Mouse (Mus musculus): ENCODE results near the gene Eppin. TPM values are rescaled to one million over a fixed set of nuclear protein-coding genes. Genes with fewer than 3 reads are reported as not detected.
"Not testable (repeated sequence)": the region's sequence is repeated elsewhere in the genome, so short reads cannot be mapped to it uniquely, and the experiment has no call there.

Gene Eppin
- polyA plus RNA-seq, 1 experiment from 2014 or later, result not detected

DNA sequence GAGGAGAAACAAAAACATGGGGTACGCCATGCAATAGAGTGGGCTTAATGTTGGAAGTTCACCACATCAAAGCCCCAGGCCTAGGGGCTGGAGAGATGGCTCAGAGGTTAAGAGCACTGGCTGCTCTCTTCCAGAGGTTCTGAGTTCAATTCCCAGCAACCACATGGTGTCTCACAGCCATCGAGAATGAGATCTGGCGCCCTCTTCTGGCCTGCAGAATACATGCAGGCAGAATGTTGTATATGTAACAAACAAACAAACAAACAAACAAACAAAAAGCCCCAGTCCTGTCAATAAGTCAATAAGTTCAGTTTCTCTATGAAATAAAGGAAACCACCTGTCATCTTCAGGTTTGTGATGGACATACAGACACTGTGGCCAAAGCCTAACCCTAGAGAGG, 6.8 kb upstream of the Eppin start:
- Histone ChIP-seq H3K27me3 (no peaks in the 10 kb centered on the region), H3K9me3 (replicated peaks) (0 out of 2 replicates have a peak, but pooled peaks cover 4% of the 10 kb centered on the region), H3K27ac (no peak overlapping the region), H3K36me3 (no peaks in the 10 kb centered on the region), H3K4me2 (no peak overlapping the region), H3K4me1 (replicated peaks) (no peaks in the 10 kb centered on the region), H3K9ac (no peak overlapping the region), H3K4me3 (no peak overlapping the region)
- ATAC-seq (replicated peaks; ENCODE audit: insufficient number of reproducible peaks, insufficient read depth, low FRiP score, low read depth), result no peak
- WGBS, result 55% methylated on average over 3 of the region's 3 CpGs

DNA sequence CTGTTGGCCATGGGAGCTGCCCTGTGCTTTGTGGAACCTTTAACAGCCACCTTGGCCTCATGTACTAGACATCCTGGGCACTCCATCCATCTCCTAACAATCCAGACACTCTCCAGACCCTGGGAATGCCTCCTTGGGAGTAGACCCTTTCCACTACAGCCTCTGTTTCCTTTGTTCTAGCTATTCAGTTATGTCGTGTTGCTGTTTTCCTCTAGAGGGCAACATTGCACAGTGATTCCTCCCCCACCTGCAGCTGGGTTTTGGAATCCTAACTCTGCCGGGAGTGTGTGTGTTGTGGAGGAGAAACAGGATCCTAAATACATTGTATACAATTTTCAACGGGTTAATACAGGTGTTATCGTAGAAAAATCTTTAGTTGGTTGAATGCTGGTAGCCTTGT, 1.4 kb downstream of the Eppin start:
- ATAC-seq (replicated peaks; ENCODE audit: insufficient number of reproducible peaks, insufficient read depth, low FRiP score, low read depth), result no peak
- H3K4me2 ChIP-seq, result no peak overlapping the region
- WGBS, result 6% methylated on average over 4 of the region's 4 CpGs
- no peak overlapping the region for H3K9ac ChIP-seq
- H3K4me3 ChIP-seq, result no peak overlapping the region
- H3K36me3 ChIP-seq, result no peaks in the 10 kb centered on the region
- H3K4me1 ChIP-seq (replicated peaks), result no peaks in the 10 kb centered on the region
- no peaks in the 10 kb centered on the region for H3K9me3 ChIP-seq (replicated peaks)
- H3K27ac ChIP-seq, result no peak overlapping the region
- peaks cover 20% of the 10 kb centered on the region for H3K27me3 ChIP-seq

DNA sequence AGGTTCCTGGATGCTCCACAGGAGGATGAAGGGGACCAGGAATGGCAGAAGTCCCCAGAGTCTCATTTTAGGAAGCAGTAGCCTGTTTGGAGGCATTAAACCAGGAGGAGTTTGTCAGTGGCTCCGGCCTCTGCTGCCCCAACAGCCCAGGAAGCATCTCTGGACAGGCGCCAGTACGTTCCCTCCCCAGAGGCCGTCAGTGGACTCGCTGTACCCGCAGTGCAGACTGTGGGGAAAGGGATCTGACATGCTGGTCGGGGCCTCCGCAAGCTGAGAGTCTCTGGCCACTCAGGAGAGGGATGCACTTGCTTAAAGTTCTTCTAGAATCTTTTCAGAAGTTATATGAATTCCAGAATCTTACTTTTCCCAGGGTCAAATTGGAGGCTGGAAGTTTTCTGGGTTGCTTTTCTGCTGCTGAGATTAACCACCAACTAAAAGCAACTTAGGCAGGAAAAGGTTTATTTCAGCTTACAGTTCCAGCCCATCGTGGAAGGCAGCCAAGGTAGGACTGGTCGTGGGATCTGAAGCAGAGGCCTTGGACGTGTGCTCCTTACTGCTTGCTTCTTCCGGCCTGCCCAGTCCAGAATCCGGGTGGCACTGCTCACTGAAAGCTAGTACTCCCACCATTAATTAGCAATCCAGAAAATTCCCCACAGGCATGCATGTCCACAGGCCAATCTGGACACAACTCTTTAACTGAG, 8.2 kb downstream of the Eppin start, which contains the start of gene Wfdc6a:
Gene Wfdc6a, minus strand, starts transcription at position 423 of the 701 bp plus-strand sequence.
- H3K4me3 ChIP-seq; H3K4me1 ChIP-seq (replicated peaks); H3K4me2 ChIP-seq; H3K27ac ChIP-seq; ATAC-seq (replicated peaks; ENCODE audit: insufficient number of reproducible peaks, insufficient read depth, low FRiP score, low read depth); H3K9ac ChIP-seq; H3K36me3 ChIP-seq; H3K9me3 ChIP-seq (replicated peaks): not testable (repeated sequence)
- H3K27me3 ChIP-seq, result peaks cover 16% of the 10 kb centered on the region
- 44% methylated on average over 13 of the region's 13 CpGs for WGBS

DNA sequence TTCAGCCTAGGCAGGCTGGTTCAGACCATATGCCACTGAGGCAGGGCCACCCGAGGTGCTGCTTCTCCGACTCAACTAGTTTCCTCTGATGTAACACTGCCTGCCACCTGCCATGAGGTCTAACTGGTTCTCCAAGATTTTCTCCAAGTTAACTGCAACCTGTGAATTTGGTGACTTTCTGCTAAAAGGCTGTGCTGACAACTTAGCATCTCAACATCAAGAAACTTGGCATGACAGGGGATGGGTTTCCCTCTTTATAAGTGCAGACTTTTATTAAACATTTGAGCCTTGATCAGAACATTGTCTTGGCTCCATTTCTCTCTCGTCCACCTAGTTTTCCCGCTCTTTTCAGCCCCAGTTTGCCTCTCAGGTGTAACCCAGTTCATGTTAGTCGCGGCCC, 20.0 kb downstream of the Eppin start, which contains the start of gene Spint3:
Gene Spint3, minus strand, starts transcription at position 101 of the 400 bp plus-strand sequence.
- H3K9me3 ChIP-seq (replicated peaks); H3K27me3 ChIP-seq; H3K4me3 ChIP-seq; ATAC-seq (replicated peaks; ENCODE audit: insufficient number of reproducible peaks, insufficient read depth, low FRiP score, low read depth); H3K4me1 ChIP-seq (replicated peaks); H3K27ac ChIP-seq; H3K9ac ChIP-seq; H3K4me2 ChIP-seq; H3K36me3 ChIP-seq: not testable (repeated sequence)
- WGBS, result 76% methylated on average over 6 of the region's 6 CpGs

DNA sequence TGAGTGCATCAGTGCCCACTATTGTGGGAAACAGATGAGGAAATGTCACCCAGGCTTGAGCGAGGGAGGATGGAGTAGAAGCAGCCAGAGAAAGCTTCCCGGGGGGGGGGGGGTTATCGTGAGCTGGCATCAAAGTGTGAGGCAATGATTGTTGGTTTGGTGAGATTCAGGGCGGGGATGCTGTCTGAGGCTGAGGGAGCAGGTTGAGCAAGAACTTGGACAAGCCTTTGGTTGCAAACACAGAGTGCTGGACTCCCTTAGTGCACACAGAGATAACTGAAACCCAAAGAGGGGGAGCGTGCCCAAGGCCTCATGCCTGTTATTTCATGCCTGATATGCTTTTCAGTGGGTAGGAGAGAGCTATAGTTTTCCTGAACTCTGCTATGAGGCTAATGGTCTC, 25.9 kb downstream of the Eppin start:
- Histone ChIP-seq H3K4me2 (no peak overlapping the region), H3K9ac (no peak overlapping the region), H3K27me3 (peaks cover 28% of the 10 kb centered on the region), H3K36me3 (no peaks in the 10 kb centered on the region), H3K9me3 (replicated peaks) (no peaks in the 10 kb centered on the region), H3K27ac (no peak overlapping the region), H3K4me3 (no peak overlapping the region), H3K4me1 (replicated peaks) (peaks cover 16% of the 10 kb centered on the region)
- ATAC-seq (replicated peaks; ENCODE audit: insufficient number of reproducible peaks, insufficient read depth, low FRiP score, low read depth), result no peak
- 80% methylated on average over 5 of the region's 5 CpGs for WGBS

DNA sequence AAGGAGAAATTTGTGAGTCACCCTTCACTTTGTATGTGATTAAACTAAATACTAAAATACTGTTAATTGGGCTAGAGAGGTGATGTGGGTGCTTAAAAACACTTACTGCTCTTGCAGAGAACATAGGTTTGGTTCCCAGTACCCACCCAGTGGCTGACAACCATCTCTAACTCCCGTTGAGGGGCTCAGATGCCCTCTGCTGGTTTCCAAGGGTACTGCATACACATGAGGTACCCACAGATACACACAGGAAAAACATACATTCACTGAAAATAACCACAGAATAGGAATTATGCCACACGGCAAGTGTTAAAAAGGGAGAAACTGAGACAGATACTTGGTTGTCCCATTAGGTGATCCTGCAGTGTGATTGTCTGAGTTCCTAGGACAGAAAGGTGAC, 26.4 kb downstream of the Eppin start:
- Histone ChIP-seq H3K9ac (no peak overlapping the region), H3K4me1 (replicated peaks) (peaks cover 17% of the 10 kb centered on the region), H3K27ac (no peak overlapping the region), H3K4me2 (no peak overlapping the region), H3K9me3 (replicated peaks) (no peaks in the 10 kb centered on the region), H3K36me3 (no peaks in the 10 kb centered on the region), H3K27me3 (peaks cover 33% of the 10 kb centered on the region), H3K4me3 (no peak overlapping the region)
- 76% methylated on average over 2 of the region's 2 CpGs for WGBS
- ATAC-seq (replicated peaks; ENCODE audit: insufficient number of reproducible peaks, insufficient read depth, low FRiP score, low read depth), result no peak

DNA sequence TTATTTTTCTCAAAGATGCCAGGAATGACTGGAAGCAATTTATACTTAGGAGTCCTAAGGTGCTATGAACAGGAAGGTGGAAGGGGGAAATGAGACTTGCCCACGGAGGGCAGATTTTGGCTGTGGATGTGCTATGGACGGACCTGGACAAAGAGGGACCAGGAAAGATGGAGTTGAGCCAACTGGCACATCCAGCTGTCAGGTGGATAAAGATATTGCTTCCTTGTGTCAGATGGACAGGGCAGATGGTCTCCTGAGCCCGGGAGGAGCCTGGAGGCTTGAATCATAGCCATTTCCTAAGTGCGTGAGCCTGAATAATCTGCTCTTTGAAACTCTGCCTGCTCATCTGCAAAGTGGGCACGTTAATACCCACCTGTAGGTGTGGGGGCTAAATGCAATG, 29.0 kb downstream of the Eppin start:
- H3K27me3 ChIP-seq, result peaks cover 41% of the 10 kb centered on the region
- H3K9ac ChIP-seq, result no peak overlapping the region; the same call in 1 of the 2 replicates
- no peak for ATAC-seq (replicated peaks; ENCODE audit: insufficient number of reproducible peaks, insufficient read depth, low FRiP score, low read depth)
- no peaks in the 10 kb centered on the region for H3K9me3 ChIP-seq (replicated peaks)
- no peaks in the 10 kb centered on the region for H3K36me3 ChIP-seq
- H3K4me2 ChIP-seq, result peak overlapping the region; percentile 97; the same call in 1 of the 2 replicates
- 57% methylated on average over 5 of the region's 5 CpGs for WGBS
- peaks cover 17% of the 10 kb centered on the region for H3K4me1 ChIP-seq (replicated peaks)
- no peak overlapping the region for H3K27ac ChIP-seq
- H3K4me3 ChIP-seq, result no peak overlapping the region

DNA sequence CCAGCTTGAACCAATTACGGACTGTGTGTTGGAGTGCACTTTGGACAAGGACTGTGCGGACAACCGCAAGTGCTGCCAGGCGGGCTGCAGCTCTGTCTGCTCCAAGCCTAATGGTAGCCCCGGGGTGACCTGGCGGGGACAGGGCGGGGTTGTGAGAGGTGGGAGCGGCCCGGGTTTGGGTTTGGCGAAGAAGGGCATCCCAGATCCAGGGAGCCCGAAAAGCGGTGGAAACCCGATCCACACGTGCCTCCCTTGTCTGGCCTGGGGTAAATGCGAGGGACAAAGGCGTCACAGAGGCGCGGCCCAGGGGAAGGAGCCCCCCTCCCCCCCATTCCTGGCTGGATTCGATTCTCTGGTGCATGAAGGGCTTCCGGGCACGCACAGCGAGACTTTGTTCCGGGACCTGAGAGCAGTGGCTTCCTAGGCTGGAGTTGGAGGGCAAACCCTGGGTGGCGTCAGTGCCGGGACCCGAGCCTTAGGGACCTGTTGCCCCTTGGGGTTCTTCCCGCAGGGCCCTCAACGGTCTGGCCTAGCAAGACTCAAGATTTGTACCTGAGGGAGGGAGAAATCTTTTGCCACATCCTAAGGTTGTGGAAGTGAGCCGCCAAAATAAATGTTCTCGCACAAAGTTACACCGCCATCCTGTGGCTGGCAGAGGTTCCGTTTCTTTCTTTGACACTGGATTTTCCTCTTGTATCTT, 29.9 kb downstream of the Eppin start:
- 0 out of 2 replicates have a peak, but pooled peaks have one; percentile 23 for ATAC-seq (replicated peaks; ENCODE audit: insufficient number of reproducible peaks, insufficient read depth, low FRiP score, low read depth)
- Histone ChIP-seq H3K4me3 (peak overlapping the region; percentile 56), H3K9me3 (replicated peaks) (no peaks in the 10 kb centered on the region), H3K4me2 (peak overlapping the region; percentile 97), H3K27me3 (peaks cover 41% of the 10 kb centered on the region), H3K27ac (no peak overlapping the region), H3K4me1 (replicated peaks) (peaks cover 17% of the 10 kb centered on the region), H3K9ac (peak overlapping the region; percentile 59), H3K36me3 (no peaks in the 10 kb centered on the region)
- under 1% methylated on average over 32 of the region's 32 CpGs for WGBS

DNA sequence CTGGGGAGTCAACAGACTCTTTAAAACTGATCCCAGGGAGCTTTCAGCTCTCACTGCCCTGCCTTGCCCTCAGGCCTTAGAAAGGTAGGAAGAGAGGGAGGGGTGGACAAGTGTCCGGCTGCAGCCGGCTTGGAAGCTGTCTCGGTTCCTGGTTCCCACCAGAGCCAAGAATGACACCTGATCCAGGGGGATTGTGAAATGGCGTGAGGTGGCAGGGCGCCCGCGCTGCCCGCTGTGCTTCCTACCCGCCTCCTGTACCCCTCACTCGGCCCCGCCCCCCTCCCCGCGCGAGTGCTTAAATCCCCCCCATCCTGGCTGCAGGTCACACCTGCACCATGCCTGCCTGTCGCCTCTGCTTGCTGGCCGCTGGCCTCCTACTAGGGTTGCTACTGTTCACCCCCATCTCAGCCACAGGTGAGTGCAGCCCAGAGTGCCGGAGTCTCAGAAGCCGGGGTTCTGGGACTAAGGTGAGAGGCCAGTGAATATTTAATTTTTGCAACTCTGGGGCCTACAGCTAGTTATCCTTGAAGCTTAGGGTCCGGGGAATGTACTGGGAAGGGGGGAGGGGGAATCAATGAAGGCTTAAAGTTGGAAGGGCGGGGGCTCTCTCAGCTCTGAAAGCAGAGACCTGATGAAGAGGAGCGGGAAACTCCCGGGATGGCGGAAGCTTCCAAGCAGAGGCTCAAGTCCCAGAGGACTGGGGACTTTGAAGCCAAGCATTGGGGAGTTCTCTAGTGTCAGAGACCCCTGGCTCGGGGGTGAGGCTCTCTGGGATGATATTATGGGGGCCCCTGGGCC, 30.8 kb downstream of the Eppin start, which contains the start of gene Wfdc2:
Gene Wfdc2, plus strand, starts transcription at position 23 of the 798 bp plus-strand sequence.
- peak within 1 kb of the TSS; percentile 56 for H3K4me3 ChIP-seq
- H3K9me3 ChIP-seq (replicated peaks), result no peaks in the 10 kb centered on the region
- no peak within 1 kb of the TSS for H3K27ac ChIP-seq
- ATAC-seq (replicated peaks; ENCODE audit: insufficient number of reproducible peaks, insufficient read depth, low FRiP score, low read depth), result no peak
- 7% methylated on average over 24 of the region's 24 CpGs for WGBS
- H3K9ac ChIP-seq, result peak within 1 kb of the TSS; percentile 59
- peak within 1 kb of the TSS; percentile 97 for H3K4me2 ChIP-seq
- peaks cover 17% of the 10 kb centered on the region for H3K4me1 ChIP-seq (replicated peaks)
- peaks cover 41% of the 10 kb centered on the region for H3K27me3 ChIP-seq
- H3K36me3 ChIP-seq, result no peaks in the 10 kb centered on the region

DNA sequence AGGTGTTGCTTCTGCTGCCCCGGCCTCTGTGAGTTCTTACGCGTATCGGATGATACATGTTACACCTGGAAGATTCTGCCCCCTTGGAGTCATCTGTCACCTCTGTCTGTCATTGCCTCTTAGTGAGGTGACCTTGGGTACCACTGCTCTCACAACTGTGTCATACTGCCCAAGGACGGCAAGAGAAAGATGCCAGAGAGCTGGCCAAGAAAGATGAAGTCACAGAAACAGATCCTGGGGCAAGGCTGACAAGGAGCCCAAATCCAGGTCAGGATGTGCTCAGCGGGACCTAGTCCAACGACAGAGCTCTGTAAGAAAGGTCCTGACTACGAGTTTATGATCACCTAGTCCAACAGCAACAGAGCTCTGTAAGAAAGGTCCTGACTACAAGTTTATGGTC, 33.3 kb downstream of the Eppin start:
- Histone ChIP-seq H3K27ac (no peak overlapping the region), H3K4me3 (no peak overlapping the region), H3K36me3 (no peaks in the 10 kb centered on the region), H3K9me3 (replicated peaks) (no peaks in the 10 kb centered on the region), H3K27me3 (peaks cover 35% of the 10 kb centered on the region), H3K9ac (no peak overlapping the region), H3K4me1 (replicated peaks) (peaks cover 17% of the 10 kb centered on the region), H3K4me2 (no peak overlapping the region)
- 81% methylated on average over 8 of the region's 8 CpGs for WGBS
- no peak for ATAC-seq (replicated peaks; ENCODE audit: insufficient number of reproducible peaks, insufficient read depth, low FRiP score, low read depth)

DNA sequence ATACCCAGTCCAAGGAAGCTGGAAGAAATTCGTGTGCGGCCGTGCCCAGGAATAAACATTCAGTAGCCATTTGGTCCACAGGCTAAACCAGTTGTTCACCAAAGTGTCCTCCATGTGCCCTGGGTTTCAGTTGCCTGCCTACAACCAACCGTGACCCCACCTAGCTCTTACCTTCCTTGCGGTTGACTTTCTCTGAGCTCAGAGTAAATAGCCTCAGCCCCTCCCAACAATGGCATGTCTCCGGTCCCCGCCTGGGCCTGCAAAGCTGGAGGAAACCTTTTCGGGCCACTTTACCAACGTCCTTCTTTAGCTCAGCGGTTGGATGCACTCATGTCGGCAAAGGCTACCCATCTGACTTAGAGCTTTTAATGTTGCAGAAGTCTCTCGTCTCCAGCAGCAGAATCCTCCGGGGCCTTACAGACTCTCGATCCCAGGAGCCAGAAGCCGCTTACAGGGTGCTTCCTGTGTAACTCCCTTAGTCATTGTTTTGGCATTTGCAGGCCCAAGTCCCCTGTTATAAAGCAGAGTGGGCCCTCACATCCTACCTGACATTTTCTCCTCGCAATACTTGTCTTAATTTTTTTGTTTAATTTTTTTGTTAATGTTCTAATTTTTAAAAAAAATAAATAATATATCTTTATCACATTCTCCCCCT, 34.3 kb downstream of the Eppin start:
- no peak; the same call in 1 of the 2 replicates for ATAC-seq (replicated peaks; ENCODE audit: insufficient number of reproducible peaks, insufficient read depth, low FRiP score, low read depth)
- H3K4me2 ChIP-seq, result no peak overlapping the region
- peaks cover 17% of the 10 kb centered on the region for H3K4me1 ChIP-seq (replicated peaks)

More for the DNA sequence above, 34.3 kb downstream of the Eppin start:
- no peak overlapping the region for H3K9ac ChIP-seq
- no peak overlapping the region for H3K27ac ChIP-seq
- H3K4me3 ChIP-seq, result no peak overlapping the region
- 35% methylated on average over 16 of the region's 16 CpGs for WGBS
- H3K9me3 ChIP-seq (replicated peaks), result no peaks in the 10 kb centered on the region
- H3K36me3 ChIP-seq, result no peaks in the 10 kb centered on the region
- peaks cover 28% of the 10 kb centered on the region for H3K27me3 ChIP-seq
